Mouse (Mus musculus) ovary, postnatal 36 days (tissue): ENCODE results near the gene Poldip3.
"Not testable (repeated sequence)": the region's sequence is repeated elsewhere in the genome, so short reads cannot be mapped to it uniquely, and the experiment has no call there.

ENCODE experiments used
- DNase-seq: peaks from one replicate; pipeline ENCODE4 v3.0.0; 2022; ENCODE audit warnings: low spot score, mixed read lengths

Poldip3 gene

GRCm38 (mm10) chr15:83127037-83127436 is 22.1 kb downstream of the Poldip3 start:
- not testable (repeated sequence) for DNase-seq

GRCm38 (mm10) chr15:83126582-83126981 is 22.6 kb downstream of the Poldip3 start:
- DNase-seq: no peak

GRCm38 (mm10) chr15:83124625-83125024 is 24.6 kb downstream of the Poldip3 start:
- no peak for DNase-seq

DNA sequence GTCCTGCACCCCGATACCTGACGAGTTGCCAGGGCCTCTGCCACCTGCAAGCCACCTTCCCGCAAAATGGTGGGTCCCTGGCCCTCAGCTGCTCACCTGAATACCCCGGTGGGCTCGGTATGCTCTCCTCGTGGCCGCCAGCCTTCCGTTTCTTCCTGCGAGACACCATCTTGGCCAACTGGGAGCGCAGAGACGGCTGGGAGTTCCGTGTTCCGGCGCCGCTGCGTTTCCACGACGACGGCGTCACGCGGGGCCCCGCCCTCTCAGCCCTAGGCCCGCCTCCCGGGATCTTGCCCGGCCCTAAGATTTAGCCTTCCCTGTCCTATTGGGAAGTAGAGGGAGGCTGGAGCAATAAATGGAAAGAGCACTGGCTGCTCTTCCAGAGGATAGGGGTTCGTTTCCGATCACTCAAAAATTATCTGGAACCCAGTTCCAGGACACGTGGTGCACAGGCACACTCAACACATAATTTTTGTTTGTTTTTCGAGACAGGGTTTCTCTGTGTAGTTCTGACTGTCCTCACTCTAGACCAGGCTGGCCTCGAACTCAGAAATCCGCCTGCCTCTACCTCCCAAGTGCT is 26.5 kb downstream of the Poldip3 start, which contains the start of gene Rrp7a:
Gene Rrp7a (minus strand): TSS at position 236 of the 580 bp plus-strand sequence.
- DNase-seq: peak; percentile 94

DNA sequence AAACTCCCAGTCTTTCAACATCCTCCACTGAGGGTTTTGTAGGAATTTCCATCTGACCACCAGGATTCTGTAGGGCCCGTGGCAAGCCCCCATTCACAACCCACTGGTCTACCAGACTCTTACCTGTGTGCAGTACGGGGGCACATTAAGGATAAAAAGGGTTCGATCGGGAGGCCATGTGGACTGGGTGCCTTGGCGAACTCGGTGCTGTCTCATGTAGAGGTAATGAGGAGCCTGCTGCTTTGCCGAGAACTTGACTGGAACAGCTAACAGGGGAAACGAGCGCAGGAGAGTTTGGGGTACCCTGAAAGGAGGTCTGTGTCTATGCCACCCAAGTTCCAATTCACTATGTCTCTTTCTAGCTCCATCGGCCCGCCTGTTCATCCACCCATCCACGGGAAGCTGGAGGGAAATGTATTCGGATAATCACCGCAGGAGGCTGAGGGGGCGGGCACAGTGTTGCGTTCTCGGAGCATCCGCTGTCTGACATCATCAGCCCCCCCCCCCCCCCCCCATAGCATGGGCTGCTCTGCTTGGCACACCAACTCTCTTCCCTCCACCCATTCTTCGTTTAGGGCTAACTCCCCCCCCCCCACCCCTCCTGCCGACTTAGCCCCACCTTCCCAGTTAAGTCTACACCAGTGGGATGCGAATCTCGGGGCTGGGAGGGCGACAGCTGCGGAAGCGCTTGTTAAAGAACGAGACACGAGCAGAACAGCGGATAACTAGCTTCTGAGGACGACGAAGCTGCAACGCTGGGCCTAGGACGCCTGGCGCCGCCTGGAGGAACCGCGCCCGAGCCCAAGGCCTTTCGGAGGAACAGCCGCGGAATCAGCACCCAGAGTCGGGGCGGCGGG is 27.2 kb downstream of the Poldip3 start:
- DNase-seq: no peak

- DNase-seq: peak; percentile 51
These were observed 30.8 kb downstream of the Poldip3 start for GRCm38 (mm10) chr15:83118360-83118759.

- DNase-seq: no peak
These were observed 34.1 kb downstream of the Poldip3 start for GRCm38 (mm10) chr15:83115071-83115470.

DNA sequence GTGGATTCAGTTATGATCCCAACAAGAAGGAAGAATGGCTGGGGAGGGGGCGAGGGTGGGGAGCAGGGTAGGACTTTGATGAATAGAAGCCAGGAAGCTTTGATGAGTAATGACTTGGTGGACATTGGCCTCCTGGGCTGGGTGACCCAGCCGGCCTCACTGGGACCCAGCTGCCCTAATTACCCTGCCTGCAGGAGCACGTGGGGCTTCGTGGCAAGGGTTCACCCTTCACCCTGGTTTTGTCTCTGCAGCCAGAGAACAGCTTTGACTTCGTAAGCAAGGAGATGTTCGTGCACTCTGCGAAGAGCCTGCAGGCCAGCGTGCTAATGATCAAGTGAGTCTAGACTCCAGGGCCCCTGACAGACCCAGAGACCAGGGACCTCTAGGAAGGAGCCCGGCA is 35.1 kb downstream of the Poldip3 start:
- DNase-seq: no peak

- peak; percentile 78 for DNase-seq
These were observed 36.3 kb downstream of the Poldip3 start for GRCm38 (mm10) chr15:83112898-83113297.

DNA sequence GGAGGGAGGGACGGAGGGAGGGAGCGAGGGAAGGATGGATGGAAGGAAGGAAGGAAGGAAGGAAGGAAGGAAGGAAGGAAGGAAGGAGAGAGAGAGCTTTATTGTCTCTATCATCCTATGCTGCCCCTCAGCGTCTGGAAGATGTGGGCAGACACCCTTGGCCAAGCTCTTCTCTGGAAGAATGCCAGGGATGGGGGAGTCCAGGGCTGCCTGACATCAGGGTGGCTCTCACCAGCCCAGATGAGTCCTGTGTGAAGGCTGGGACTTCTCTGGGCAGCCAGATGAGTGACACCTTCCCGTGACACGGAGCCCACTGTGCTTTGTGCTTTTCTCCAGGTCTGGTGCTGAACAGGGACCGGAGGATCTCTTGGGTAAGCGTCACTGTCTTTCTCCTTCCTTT is 37.3 kb downstream of the Poldip3 start:
- no peak for DNase-seq

GRCm38 (mm10) chr15:83111290-83111689 is 37.9 kb downstream of the Poldip3 start:
- no peak for DNase-seq

DNA sequence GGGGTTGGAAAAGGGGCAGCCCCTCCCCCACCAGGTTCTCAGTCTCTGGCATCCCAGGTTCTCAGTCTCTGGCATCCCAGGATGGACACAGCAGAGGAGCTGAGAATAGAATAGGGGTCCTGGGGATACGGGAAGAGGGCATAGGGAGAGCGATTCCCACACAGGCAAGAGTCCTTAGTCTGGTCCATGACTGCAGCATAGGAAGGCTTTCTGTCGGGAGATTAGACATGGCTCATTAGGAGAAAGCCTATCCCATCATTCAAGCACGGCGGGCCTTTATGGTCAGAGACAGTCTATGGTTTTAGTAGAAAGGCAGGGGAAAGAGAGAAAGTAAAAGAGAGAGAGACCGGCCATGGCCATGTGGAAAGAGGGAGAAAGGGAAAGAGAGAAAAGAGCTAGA is 41.4 kb downstream of the Poldip3 start:
- no peak for DNase-seq

DNA sequence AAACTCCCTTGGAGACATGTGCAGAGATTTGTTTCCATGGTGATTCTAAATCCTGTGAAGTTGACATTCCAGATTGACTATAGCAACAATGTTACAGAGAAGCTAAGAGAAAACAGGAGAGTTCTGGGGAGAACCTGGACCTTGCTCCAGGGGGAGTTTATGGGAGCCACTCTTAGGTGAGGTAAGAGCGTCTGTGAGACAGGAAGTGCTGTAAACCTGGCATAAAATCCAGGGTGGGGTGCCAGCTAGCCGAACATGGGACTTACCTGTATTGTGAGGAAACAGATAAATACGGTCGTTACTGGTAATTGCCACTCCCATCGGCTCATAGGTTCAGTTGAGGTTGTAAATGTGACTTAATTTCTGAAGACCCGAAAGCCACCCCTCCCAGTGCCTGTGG is 42.8 kb downstream of the Poldip3 start:
- no peak for DNase-seq

DNA sequence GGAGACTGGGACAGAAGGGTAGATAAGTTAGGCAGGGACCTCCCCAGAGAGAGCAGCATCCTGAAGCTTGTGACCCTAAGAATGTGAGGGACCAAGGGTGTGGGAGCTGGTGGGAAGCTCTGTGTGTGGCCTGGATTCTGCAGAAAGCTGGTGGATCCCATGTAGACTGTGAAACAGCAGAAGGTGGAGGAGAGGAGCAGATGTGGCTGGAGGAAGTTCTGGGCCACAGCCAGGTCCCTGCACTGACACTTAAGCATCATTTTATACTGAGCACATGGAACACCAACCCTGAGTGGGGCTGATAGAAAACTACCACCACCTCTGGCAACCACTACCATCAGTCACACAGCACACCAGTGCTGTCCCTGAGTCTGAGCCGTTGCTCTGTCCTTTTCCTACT is 46.1 kb downstream of the Poldip3 start:
- DNase-seq: no peak

DNA sequence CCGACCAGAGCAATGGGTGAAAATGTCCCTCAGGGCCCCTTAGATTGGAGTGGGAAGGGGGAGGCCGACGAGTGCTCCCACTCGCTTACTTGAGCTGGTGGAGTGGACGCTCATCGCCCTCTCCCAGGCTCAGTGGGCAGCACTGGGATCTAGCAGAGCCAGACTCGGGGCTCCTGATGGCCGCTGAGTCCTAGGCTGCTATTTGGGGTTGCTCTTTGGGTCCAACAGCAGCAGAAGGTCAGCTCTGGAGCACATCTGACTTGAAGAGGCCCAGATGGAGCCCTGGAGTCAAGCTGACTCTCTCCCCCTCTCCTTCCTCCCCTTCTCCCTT is 48.9 kb downstream of the Poldip3 start:
- no peak for DNase-seq

DNA sequence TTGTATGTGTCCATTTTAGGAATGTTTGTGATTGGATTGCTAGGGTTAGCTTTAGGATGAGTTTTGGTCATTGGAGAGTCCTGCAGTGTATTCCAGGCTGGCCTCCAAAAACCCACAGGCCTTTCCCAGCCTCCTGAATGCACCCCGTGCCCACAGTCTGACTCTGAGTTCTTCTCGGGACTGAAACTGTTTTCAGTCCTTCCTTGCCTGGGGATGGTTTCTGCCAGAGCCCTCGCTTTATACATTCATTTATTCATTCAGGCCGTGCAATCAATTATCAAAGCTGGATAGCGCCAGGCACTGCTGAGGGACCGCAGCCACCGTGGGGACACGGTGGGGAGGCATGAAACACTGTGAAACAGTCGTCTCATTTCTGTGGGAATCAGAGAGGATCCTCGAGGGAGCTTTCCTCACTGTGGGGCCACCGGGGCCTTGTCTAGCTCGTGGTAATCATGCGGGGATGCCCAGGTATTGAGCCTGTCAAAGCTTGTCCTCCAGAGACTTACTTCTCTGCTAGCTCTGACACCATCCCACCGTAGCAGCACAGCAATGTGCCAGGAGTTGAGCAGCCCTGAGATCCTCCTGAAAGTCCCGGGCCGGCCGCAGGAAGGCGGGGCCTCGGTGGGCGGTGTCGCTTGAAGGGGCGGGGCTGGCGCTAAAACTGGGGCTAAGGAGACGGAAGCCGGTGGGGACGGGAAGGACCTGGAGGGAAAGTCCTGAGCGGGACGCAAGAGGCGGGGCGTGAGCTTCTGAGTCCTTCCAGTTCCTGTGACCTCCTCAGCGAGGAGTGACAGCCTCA is 49.5 kb downstream of the Poldip3 start:
- DNase-seq: peak; percentile 93

GRCm38 (mm10) chr15:83095950-83096349 is 53.2 kb downstream of the Poldip3 start:
- DNase-seq: no peak

- no peak for DNase-seq
These were observed 55.5 kb downstream of the Poldip3 start for GRCm38 (mm10) chr15:83093687-83094086.

DNA sequence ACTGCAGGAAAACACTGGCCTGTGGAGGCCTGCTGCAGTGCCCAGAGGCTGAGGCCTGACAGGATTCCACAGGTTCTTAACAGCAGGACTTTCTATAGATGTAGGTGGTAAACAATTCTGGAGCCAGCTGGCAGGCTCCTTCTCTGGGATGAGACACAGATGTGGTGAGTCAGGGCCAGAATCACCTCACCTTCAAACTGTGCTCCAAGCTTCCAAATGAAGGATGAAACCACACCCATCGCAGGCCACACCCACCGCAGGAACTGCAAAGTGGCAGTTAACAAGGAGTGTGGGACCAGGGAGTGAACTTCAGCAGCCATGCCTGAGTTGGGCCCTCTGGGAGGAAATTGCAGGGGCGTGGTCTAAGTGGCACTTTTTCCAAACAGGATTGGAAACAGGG is 58.3 kb downstream of the Poldip3 start:
- no peak for DNase-seq

DNA sequence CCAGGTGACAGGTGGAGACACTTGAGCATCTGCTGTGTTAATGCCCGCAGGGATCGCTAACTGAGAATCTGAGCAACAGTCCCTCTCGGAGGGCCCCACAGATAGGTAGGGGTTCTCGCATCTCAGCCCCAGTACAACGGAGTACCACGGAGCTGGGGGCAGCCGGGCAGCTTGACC is 59.9 kb downstream of the Poldip3 start, which contains the start of gene Serhl:
Gene Serhl (plus strand): TSS at position 78 of the 177 bp plus-strand sequence.
- DNase-seq: no peak

DNA sequence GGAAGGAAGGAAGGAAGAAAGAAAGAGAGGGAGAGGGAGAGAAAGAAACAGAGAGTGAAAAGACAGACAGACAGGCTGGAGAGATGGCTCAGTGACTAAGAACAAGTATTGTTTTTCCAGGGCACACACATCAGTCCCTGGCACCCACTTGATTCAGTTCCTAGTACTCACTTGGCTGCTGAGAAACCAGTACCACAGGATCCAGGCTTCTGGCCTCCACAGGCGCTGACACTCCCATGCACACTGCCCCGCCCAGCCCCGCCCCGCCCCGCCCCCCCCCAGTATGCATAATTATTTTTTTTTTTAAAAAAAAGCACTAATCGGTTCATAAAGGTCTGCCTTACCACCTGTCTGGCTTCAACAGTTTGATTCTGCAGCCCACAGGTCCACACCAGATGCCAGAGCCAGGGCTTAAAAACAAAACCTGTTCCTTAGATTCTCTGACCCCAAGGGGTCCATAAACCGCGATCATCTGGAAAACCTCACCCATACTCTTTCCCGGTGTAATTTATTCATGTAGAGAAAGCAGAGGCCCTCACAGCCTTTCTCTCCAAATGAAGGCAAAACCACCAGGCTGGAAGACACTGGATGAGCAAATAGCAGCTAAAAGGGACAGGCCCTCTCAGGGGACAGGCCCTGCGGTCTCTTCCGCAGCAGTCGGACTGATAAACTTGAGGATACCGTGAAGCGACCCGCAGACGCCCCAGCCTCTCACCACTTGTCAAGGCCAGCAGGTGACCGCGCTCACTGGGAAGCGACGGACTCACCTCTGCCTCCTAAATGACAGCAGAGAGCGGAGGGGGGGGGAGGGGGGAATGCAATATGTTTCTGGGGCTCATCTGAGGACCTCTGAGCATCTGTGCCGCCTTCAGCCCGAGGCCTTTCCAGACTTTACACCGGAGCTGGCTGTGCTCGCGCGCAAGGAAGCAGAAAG is 60.4 kb downstream of the Poldip3 start:
- no peak for DNase-seq
